Mouse (Mus musculus) liver, embryonic 12.5 days (tissue): ENCODE data around the gene Gm47841. TPM values are rescaled to one million over a fixed set of nuclear protein-coding genes. Genes with fewer than 3 reads are reported as not detected.

ENCODE experiments used
- ATAC-seq: fragments of 200-750 bp; cut with Nextera tagmentation; 2 replicates; pipeline ENCODE4 v1.8.0; 2017; ENCODE audit warnings: moderate number of reproducible peaks, mild to moderate bottlenecking, moderate library complexity
- H3K27ac ChIP-seq: fragments of 300-500 bp; sonication (generic); 2 replicates; pipeline ENCODE4 v1.5.1; 2016; ENCODE audit warnings: mild to moderate bottlenecking
- H3K27me3 ChIP-seq: fragments of 300-500 bp; sonication (generic); replicated peaks from 2 replicates; pipeline ENCODE4 v1.6.1; 2016; ENCODE audit warnings: mild to moderate bottlenecking, moderate library complexity
- H3K36me3 ChIP-seq: fragments of 300-500 bp; sonication (generic); 2 replicates; pipeline ENCODE4 v1.6.1; 2016; ENCODE audit warnings: mild to moderate bottlenecking, moderate library complexity
- H3K4me1 ChIP-seq: fragments of 300-500 bp; sonication (generic); 2 replicates; pipeline ENCODE4 v1.6.1; 2016
- H3K4me2 ChIP-seq: fragments of 300-500 bp; sonication (generic); 2 replicates; pipeline ENCODE4 v1.6.1; 2016; ENCODE audit warnings: mild to moderate bottlenecking, moderate library complexity
- H3K4me3 ChIP-seq: fragments of 300-500 bp; sonication (generic); 2 replicates; pipeline ENCODE4 v1.5.1; 2016; ENCODE audit warnings: mild to moderate bottlenecking, moderate library complexity
- H3K9ac ChIP-seq: fragments of 300-500 bp; sonication (generic); 2 replicates; pipeline ENCODE4 v1.6.1; 2016; ENCODE audit warnings: mild to moderate bottlenecking, moderate library complexity
- H3K9me3 ChIP-seq: fragments of 300-500 bp; sonication (generic); replicated peaks from 2 replicates; pipeline ENCODE4 v1.6.1; 2016; ENCODE audit warnings: mild to moderate bottlenecking, moderate library complexity
- WGBS: fragments of 180-500 bp; shearing (Covaris S2); methylation state at CpG from one replicate; pipeline ENCODE4 v1.1.7; 2016; ENCODE audit not compliant: insufficient replicate concordance; 5-methylcytosine and 5-hydroxymethylcytosine counted together
- polyA plus RNA-seq: library from polyadenylated mRNA; unstranded; fragments of >200 nt; fragmentation: Nextera tagmentation; extraction: Ambion mirVana; gene quantifications from 2 replicates; pipeline ENCODE4 v1.2.1, GENCODE M21; 2016

The Gm47841 gene
- polyA plus RNA-seq, 1 experiment from 2014 or later: not detected

DNA sequence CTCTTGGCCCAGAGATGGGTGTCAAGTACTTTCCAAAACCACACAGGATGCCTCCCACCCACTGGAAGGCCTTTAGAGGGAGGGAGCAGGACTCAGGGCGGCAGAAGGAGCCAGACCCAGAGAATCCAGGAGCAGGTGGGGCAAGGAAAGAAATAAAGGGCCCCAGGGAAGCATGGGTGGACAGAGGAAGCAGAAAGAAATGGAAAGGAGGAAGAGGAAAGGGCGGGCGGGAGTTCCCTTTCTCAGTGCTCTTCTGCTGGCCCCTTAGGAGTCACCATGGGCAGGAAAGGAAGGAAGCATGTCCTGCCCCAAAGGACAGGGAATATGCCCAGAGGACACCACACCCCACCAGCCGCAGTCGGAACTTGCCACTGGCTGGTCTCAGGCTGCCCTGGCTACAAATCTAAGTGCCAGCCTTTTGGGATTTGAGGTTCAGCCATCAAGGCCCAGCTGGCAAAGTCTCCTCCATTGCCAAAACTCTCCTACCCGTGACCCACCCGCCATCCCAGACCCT is 33.9 kb upstream of the Gm47841 start:
- Histone ChIP-seq H3K36me3 (no peaks in the 10 kb centered on the region), H3K27ac (peak overlapping the region; percentile 37; the same call in 1 of the 2 replicates), H3K4me3 (no peak overlapping the region), H3K9ac (no peak overlapping the region), H3K4me1 (peaks cover 37% of the 10 kb centered on the region), H3K9me3 (no peaks in the 10 kb centered on the region), H3K27me3 (peaks cover 57% of the 10 kb centered on the region), H3K4me2 (no peak overlapping the region)
- WGBS: 45% methylated on average over 7 of the region's 7 CpGs
- no peak for ATAC-seq

DNA sequence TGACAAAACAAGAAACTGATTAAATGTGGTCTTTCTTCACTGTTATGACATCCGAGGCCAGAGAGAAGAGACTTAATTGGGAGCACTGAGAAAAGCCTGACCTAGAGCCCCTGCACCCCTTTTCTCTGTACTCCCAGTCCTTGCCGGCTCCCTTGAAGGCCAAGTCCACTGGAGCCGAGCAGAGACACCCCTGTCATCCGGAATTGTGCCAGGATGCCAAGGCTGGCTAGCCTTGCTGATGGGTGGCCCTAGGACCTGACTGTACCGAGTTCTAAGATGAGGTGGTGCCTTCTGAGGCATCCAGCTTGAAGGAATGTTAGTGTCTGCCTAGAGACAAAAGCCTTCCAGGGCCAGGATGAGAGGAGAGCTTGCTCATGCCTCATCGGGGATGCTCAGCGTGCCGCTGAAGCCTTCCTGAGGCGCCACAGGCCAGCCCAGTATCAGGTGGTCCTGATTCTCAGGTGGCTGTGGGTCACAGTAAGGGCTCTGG is 32.9 kb upstream of the Gm47841 start:
- WGBS: 66% methylated on average over 9 of the region's 9 CpGs
- Histone ChIP-seq H3K36me3 (no peaks in the 10 kb centered on the region), H3K27ac (no peak overlapping the region), H3K9ac (no peak overlapping the region), H3K9me3 (no peaks in the 10 kb centered on the region), H3K4me2 (no peak overlapping the region), H3K4me1 (peaks cover 37% of the 10 kb centered on the region), H3K4me3 (no peak overlapping the region), H3K27me3 (peaks cover 67% of the 10 kb centered on the region)
- no peak for ATAC-seq

- peak overlapping the region; percentile 66; the same call in 1 of the 2 replicates for H3K9ac ChIP-seq
- H3K36me3 ChIP-seq: no peaks in the 10 kb centered on the region
- H3K9me3 ChIP-seq: no peaks in the 10 kb centered on the region
- peaks cover 74% of the 10 kb centered on the region for H3K27me3 ChIP-seq
- H3K4me3 ChIP-seq: peak overlapping the region; percentile 59
- H3K4me1 ChIP-seq: peaks cover 37% of the 10 kb centered on the region
- whole genome bisulfite sequencing: 3% methylated on average over 30 of the region's 30 CpGs
- peak; percentile 72 for ATAC-seq
- peak overlapping the region; percentile 65 for H3K4me2 ChIP-seq
- peak overlapping the region; percentile 82 for H3K27ac ChIP-seq
These were observed 31.5 kb upstream of the Gm47841 start for GRCm38 (mm10) chr15:101078731-101079156.

DNA sequence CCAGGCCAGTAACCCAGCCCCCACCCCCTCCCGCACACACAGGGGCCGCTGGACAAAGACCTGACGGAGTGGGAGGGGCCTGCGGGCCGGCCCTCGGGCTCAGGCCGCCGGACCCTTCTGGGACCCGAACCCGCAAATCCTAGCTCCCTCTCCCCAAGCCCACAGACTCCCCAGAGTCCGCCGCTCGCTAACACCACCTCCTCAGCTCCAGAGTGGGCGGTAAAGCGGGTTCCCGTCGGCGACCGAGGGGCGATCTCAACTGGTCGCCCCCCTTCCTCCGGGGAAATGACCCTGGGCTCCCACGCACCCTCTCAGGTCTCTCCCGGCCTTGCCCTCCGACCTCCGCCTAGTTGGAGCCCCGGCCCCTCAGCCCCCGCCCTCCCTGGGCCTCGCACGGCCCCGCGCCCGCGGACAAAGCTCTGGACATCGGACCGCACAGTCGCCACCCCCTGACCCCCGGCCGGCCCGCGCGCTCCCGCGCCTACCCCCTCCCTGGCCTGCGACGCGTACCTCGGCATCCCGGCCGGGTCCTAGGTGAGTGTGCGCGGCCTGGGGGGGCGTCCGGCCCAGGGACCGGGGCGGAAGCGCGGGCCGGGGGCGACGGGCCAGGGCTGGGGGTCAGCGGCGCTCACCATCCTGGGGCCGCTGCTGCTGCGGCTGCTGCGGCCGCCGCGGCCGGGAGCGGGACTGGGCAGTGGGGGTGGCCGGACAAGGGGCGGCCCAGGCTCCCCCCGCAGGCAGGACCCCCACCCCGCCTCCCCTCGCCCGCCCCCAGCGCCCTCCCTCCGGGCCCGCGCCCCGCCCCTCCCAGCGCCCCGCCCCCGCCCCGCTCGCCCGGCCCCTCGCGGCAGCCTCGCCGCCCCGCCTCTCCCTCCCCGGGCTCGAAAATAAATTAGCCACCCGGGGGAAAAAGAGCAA is 30.9 kb upstream of the Gm47841 start, which contains the start of gene Fignl2:
Fignl2 (minus strand) TSS at position 755 of the 918 bp plus-strand sequence.
- WGBS: 1% methylated on average over 59 of the region's 96 CpGs
- peak within 1 kb of the TSS; percentile 65 for H3K4me2 ChIP-seq
- peak within 1 kb of the TSS; percentile 66 for H3K9ac ChIP-seq
- no peaks in the 10 kb centered on the region for H3K36me3 ChIP-seq
- H3K27me3 ChIP-seq: peaks cover 75% of the 10 kb centered on the region
- H3K4me1 ChIP-seq: peaks cover 38% of the 10 kb centered on the region
- peak within 1 kb of the TSS; percentile 59 for H3K4me3 ChIP-seq
- peak; percentile 22; the same call in 1 of the 2 replicates for ATAC-seq
- no peaks in the 10 kb centered on the region for H3K9me3 ChIP-seq
- peak within 1 kb of the TSS; percentile 82 for H3K27ac ChIP-seq

DNA sequence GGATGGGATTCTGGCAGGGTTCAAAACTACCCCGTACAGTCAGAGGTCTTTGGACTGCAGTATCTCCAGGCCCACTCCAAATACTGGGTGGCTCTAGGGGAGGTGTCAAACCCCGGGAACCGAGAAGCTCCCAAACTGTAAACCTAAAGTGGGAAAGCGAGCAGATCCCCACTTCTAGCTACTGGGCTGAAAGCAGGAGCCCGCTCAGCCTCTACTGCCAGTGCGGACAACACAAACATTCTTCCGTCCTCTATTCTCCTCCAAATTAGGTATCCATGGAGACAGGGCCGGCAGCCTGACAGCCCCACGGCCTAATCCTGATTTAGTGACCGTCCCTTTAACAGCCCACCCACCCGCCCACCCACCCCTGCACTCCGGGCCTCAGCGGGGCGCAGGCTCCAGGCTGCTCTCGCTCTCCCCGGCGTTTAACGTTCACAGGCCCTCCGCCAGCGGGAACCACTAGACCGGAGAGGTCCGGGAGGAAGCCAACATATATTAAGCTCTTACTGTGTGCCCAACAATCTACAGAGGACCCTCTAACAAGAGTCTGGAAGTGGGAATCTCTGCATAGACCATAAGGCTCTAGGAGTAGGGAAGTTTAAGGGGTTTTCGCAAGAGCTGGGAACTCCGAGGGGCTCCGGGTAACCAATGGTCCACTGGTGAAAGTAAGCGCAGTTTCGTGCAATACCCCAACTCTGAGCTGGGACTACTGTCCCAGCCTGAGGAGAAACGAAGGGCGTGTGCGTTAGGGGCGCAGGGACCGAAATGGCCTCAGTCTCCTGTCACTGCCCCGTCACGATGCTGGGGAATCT is 30.0 kb upstream of the Gm47841 start:
- 6% methylated on average over 34 of the region's 34 CpGs for WGBS
- Histone ChIP-seq H3K4me1 (peaks cover 38% of the 10 kb centered on the region), H3K36me3 (no peaks in the 10 kb centered on the region), H3K27me3 (peaks cover 82% of the 10 kb centered on the region), H3K4me2 (peak overlapping the region; percentile 65), H3K9me3 (no peaks in the 10 kb centered on the region), H3K27ac (no peak overlapping the region), H3K9ac (peak overlapping the region; percentile 66; the same call in 1 of the 2 replicates), H3K4me3 (peak overlapping the region; percentile 59)
- ATAC-seq: no peak

GRCm38 (mm10) chr15:101076071-101077000 is 29.1 kb upstream of the Gm47841 start:
- no peaks in the 10 kb centered on the region for H3K36me3 ChIP-seq
- H3K4me1 ChIP-seq: peaks cover 33% of the 10 kb centered on the region
- no peak overlapping the region for H3K9ac ChIP-seq

GRCm38 (mm10) chr15:101075656-101076055 is 28.5 kb upstream of the Gm47841 start:
- Histone ChIP-seq H3K4me1 (peaks cover 34% of the 10 kb centered on the region), H3K9me3 (no peaks in the 10 kb centered on the region), H3K4me2 (no peak overlapping the region), H3K27ac (no peak overlapping the region), H3K36me3 (no peaks in the 10 kb centered on the region), H3K9ac (no peak overlapping the region), H3K4me3 (no peak overlapping the region), H3K27me3 (peaks cover 71% of the 10 kb centered on the region)
- ATAC-seq: no peak
- 52% methylated on average over 5 of the region's 5 CpGs for WGBS

More at GRCm38 (mm10) chr15:101076071-101077000, 29.1 kb upstream of the Gm47841 start:
- Histone ChIP-seq H3K4me3 (0 out of 2 replicates have a peak overlapping the region, but pooled peaks have one; percentile 59), H3K4me2 (peak overlapping the region; percentile 65), H3K9me3 (no peaks in the 10 kb centered on the region), H3K27me3 (peaks cover 77% of the 10 kb centered on the region), H3K27ac (no peak overlapping the region)
- no peak for ATAC-seq
- WGBS: 23% methylated on average over 26 of the region's 26 CpGs

GRCm38 (mm10) chr15:101075150-101075549 is 28.0 kb upstream of the Gm47841 start:
- Histone ChIP-seq H3K4me2 (no peak overlapping the region), H3K27me3 (peaks cover 66% of the 10 kb centered on the region), H3K4me3 (no peak overlapping the region), H3K4me1 (peaks cover 37% of the 10 kb centered on the region), H3K27ac (no peak overlapping the region), H3K36me3 (no peaks in the 10 kb centered on the region), H3K9ac (no peak overlapping the region), H3K9me3 (no peaks in the 10 kb centered on the region)
- ATAC-seq: no peak
- WGBS: 77% methylated on average over 4 of the region's 4 CpGs

DNA sequence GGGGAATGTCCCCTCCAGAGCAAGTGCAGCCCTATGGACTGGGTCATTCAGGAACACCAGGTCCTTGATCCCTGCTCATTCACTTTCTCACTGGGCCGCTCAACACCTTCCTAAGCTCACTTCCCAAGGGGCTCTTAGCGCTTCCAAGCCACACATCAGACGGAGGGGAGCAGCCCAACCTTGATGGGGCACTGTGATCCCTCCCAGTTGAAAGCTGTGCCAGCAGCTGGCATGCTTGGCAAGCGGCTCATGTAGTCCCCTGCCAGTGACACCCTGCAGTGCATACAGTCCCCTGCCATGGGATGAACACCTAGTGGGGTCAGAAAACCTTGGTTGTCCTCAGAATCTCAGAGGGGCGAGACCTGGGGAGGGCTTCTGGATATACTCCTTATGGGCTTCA is 26.9 kb upstream of the Gm47841 start:
- ATAC-seq: no peak
- H3K9ac ChIP-seq: no peak overlapping the region
- no peaks in the 10 kb centered on the region for H3K36me3 ChIP-seq
- 70% methylated on average over 5 of the region's 5 CpGs for WGBS
- peaks cover 55% of the 10 kb centered on the region for H3K27me3 ChIP-seq
- H3K9me3 ChIP-seq: no peaks in the 10 kb centered on the region
- H3K27ac ChIP-seq: no peak overlapping the region
- H3K4me1 ChIP-seq: peaks cover 42% of the 10 kb centered on the region
- H3K4me2 ChIP-seq: no peak overlapping the region
- H3K4me3 ChIP-seq: no peak overlapping the region

DNA sequence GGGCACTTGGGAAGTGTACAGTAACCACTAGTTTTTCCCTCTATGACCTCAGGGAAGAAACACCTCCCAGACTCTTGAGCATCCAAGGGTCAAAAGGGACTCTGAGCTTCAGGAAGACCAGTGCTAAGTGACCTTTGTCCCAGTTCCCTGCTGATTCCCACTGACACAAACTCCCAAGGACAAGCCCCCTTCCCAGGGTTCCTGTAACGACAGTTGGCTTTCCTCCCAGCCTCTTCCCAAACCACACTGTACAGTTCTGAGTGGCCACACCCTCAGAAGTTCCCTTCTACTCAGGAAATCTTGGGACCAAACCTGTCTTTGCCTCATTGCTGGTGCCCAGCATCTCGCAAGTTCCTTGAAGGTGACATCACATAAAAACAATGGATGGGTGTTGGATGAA is 25.5 kb upstream of the Gm47841 start:
- Histone ChIP-seq H3K4me3 (no peak overlapping the region), H3K9ac (no peak overlapping the region), H3K27me3 (peaks cover 41% of the 10 kb centered on the region), H3K4me1 (peaks cover 31% of the 10 kb centered on the region), H3K9me3 (no peaks in the 10 kb centered on the region), H3K27ac (no peak overlapping the region), H3K4me2 (no peak overlapping the region), H3K36me3 (no peaks in the 10 kb centered on the region)
- 44% methylated on average over 2 of the region's 2 CpGs for WGBS
- no peak for ATAC-seq

DNA sequence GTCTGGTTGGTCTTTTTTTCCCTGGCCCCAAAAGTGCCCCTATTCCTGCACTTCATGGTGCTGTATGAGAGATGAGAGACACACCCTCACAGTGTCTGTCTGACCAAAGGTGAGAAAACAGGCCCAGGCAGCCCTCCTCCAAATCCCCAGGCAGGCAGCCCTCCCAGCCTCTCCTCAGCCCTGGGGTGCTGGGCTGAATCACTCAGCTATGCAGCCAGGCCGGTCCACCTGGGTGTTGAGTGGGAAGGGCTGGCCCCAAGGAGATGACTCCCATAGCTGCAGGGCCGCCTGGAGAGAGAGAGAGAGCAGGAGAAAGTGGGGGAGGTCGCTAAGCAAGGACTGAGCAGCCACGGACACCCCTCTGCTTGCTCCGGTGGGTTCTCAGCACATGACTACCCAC is 23.6 kb upstream of the Gm47841 start:
- ATAC-seq: no peak

More for the DNA sequence above, 23.6 kb upstream of the Gm47841 start:
- no peak overlapping the region for H3K4me2 ChIP-seq
- WGBS: 35% methylated on average over 5 of the region's 5 CpGs
- H3K9ac ChIP-seq: no peak overlapping the region
- no peak overlapping the region for H3K27ac ChIP-seq
- H3K4me1 ChIP-seq: peaks cover 41% of the 10 kb centered on the region
- peaks cover 22% of the 10 kb centered on the region for H3K27me3 ChIP-seq
- H3K9me3 ChIP-seq: no peaks in the 10 kb centered on the region
- H3K36me3 ChIP-seq: no peaks in the 10 kb centered on the region
- H3K4me3 ChIP-seq: no peak overlapping the region
